Mouse (Mus musculus) stomach, embryonic 14.5 days (tissue): ENCODE results near the gene Tas2r115. TPM values are rescaled to one million over a fixed set of nuclear protein-coding genes. Genes with fewer than 3 reads are reported as not detected.
"Not testable (repeated sequence)": the region's sequence is repeated elsewhere in the genome, so short reads cannot be mapped to it uniquely, and the experiment has no call there.

Experiments
- ATAC-seq: fragments of 200-750 bp; cut with Nextera tagmentation; 2 replicates; pipeline ENCODE4 v1.8.0; 2017; ENCODE audit warnings: low read depth, moderate TSS enrichment; ENCODE audit not compliant: insufficient number of reproducible peaks, insufficient read depth, low FRiP score
- H3K27ac ChIP-seq: fragments of 300-500 bp; sonication (generic); 2 replicates; pipeline ENCODE4 v1.5.1; 2014; ENCODE audit warnings: mild to moderate bottlenecking, low read length, moderate library complexity, mixed read lengths
- H3K27me3 ChIP-seq: fragments of 300-500 bp; sonication (generic); 2 replicates; pipeline ENCODE4 v1.6.1; 2014; ENCODE audit warnings: low read length, control low read depth, mixed read lengths; ENCODE audit not compliant: control insufficient read depth, insufficient read depth
- H3K36me3 ChIP-seq: fragments of 300-500 bp; sonication (generic); 2 replicates; pipeline ENCODE4 v1.6.1; 2014; ENCODE audit warnings: mild to moderate bottlenecking, control low read depth, low read length, moderate library complexity, mixed read lengths; ENCODE audit not compliant: control insufficient read depth, insufficient read depth
- H3K4me1 ChIP-seq: fragments of 300-500 bp; sonication (generic); 2 replicates; pipeline ENCODE4 v1.6.1; 2014; ENCODE audit warnings: low read length, control low read depth, mixed read lengths; ENCODE audit not compliant: control insufficient read depth, insufficient read depth
- H3K4me2 ChIP-seq: fragments of 300-500 bp; sonication (generic); replicated peaks from 2 replicates; pipeline ENCODE4 v1.6.1; 2014; ENCODE audit warnings: low read depth, low read length, control low read depth
- H3K4me3 ChIP-seq: fragments of 300-500 bp; sonication (generic); 2 replicates; pipeline ENCODE4 v1.5.1; 2014; ENCODE audit warnings: low read depth, low read length, control low read depth
- H3K9ac ChIP-seq: fragments of 300-500 bp; sonication (generic); replicated peaks from 2 replicates; pipeline ENCODE4 v1.6.1; 2014; ENCODE audit warnings: low read depth, mild to moderate bottlenecking, control low read depth, low read length, moderate library complexity, mixed read lengths
- H3K9me3 ChIP-seq: fragments of 300-500 bp; sonication (generic); 2 replicates; pipeline ENCODE4 v1.6.1; 2016; ENCODE audit warnings: low read depth, low read length, control low read depth; ENCODE audit not compliant: control insufficient read depth
- WGBS: fragments of 180-500 bp; shearing (Covaris S2); extraction: QIAGEN DNeasy Blood & Tissue Kit; methylation state at CpG from one replicate; pipeline ENCODE4 v1.1.7; 2014; 5-methylcytosine and 5-hydroxymethylcytosine counted together
- polyA plus RNA-seq: library from polyadenylated mRNA; unstranded; fragments of >200 nt; fragmentation: Nextera tagmentation; extraction: Ambion mirVana; gene quantifications from 2 replicates; pipeline ENCODE4 v1.2.1, GENCODE M21; 2014

The Tas2r115 gene
- polyA plus RNA-seq = not detected in 2 replicates

GRCm38 (mm10) chr6:132737935-132738334 is at the start of gene Tas2r115:
Gene Tas2r115 (minus strand): TSS chr6:132738035.
- 72% methylated on average over 2 of the region's 2 CpGs for WGBS
- Histone ChIP-seq H3K9ac (no peak within 1 kb of the TSS), H3K36me3 (no peaks in the 10 kb centered on the region), H3K4me2 (no peak within 1 kb of the TSS), H3K4me1 (no peaks in the 10 kb centered on the region), H3K4me3 (no peak within 1 kb of the TSS), H3K9me3 (no peaks in the 10 kb centered on the region), H3K27ac (no peak within 1 kb of the TSS), H3K27me3 (no peaks in the 10 kb centered on the region)
- ATAC-seq = no peak

- Histone ChIP-seq H3K4me1 (no peaks in the 10 kb centered on the region), H3K9ac (no peak within 1 kb of the TSS), H3K4me2 (no peak within 1 kb of the TSS), H3K4me3 (no peak within 1 kb of the TSS), H3K27me3 (no peaks in the 10 kb centered on the region), H3K27ac (no peak within 1 kb of the TSS), H3K36me3 (no peaks in the 10 kb centered on the region), H3K9me3 (no peaks in the 10 kb centered on the region)
- ATAC-seq = no peak
Measured at GRCm38 (mm10) chr6:132778062-132778461, 40.2 kb upstream of the Tas2r115 start, which contains the start of gene Tas2r136. Gene Tas2r136 (minus strand): TSS chr6:132778162.

GRCm38 (mm10) chr6:132761831-132762230 is 24.0 kb upstream of the Tas2r115 start, which contains the start of gene Tas2r102:
Gene Tas2r102 (plus strand): TSS chr6:132762131.
- no peaks in the 10 kb centered on the region for H3K36me3 ChIP-seq
- H3K4me3 ChIP-seq = no peak within 1 kb of the TSS
- H3K4me2 ChIP-seq = no peak within 1 kb of the TSS
- no peaks in the 10 kb centered on the region for H3K4me1 ChIP-seq
- no peak for ATAC-seq
- WGBS = 95% methylated on average over 2 of the region's 2 CpGs
- H3K27me3 ChIP-seq = no peaks in the 10 kb centered on the region
- no peaks in the 10 kb centered on the region for H3K9me3 ChIP-seq
- no peak within 1 kb of the TSS for H3K27ac ChIP-seq
- H3K9ac ChIP-seq = no peak within 1 kb of the TSS

GRCm38 (mm10) chr6:132754430-132754829 is 16.6 kb upstream of the Tas2r115 start, which contains the start of gene Tas2r124:
Gene Tas2r124 (plus strand): TSS chr6:132754730.
- Histone ChIP-seq H3K4me3 (no peak within 1 kb of the TSS), H3K27ac (no peak within 1 kb of the TSS), H3K9me3 (no peaks in the 10 kb centered on the region), H3K9ac (no peak within 1 kb of the TSS), H3K4me1 (no peaks in the 10 kb centered on the region), H3K36me3 (no peaks in the 10 kb centered on the region), H3K4me2 (no peak within 1 kb of the TSS), H3K27me3 (no peaks in the 10 kb centered on the region)
- WGBS = 85% methylated on average over 1 of the region's 1 CpGs
- ATAC-seq = no peak

- Histone ChIP-seq H3K9ac (no peak overlapping the region), H3K4me3 (no peak overlapping the region)
- ATAC-seq = no peak
Measured at GRCm38 (mm10) chr6:132750206-132750605, 12.4 kb upstream of the Tas2r115 start.

GRCm38 (mm10) chr6:132711828-132712227 is 26.0 kb downstream of the Tas2r115 start, which contains the start of gene Tas2r122:
Gene Tas2r122 (minus strand): TSS chr6:132711928.
- WGBS = 84% methylated on average over 3 of the region's 3 CpGs
- Histone ChIP-seq H3K4me2 (no peak within 1 kb of the TSS), H3K4me3 (no peak within 1 kb of the TSS), H3K27me3 (no peaks in the 10 kb centered on the region), H3K9me3 (no peaks in the 10 kb centered on the region), H3K4me1 (no peaks in the 10 kb centered on the region), H3K9ac (no peak within 1 kb of the TSS), H3K36me3 (no peaks in the 10 kb centered on the region), H3K27ac (no peak within 1 kb of the TSS)
- no peak for ATAC-seq

More at GRCm38 (mm10) chr6:132750206-132750605, 12.4 kb upstream of the Tas2r115 start:
- H3K4me2 ChIP-seq = no peak overlapping the region
- H3K27me3 ChIP-seq = no peaks in the 10 kb centered on the region
- H3K9me3 ChIP-seq = no peaks in the 10 kb centered on the region
- H3K36me3 ChIP-seq = no peaks in the 10 kb centered on the region
- H3K27ac ChIP-seq = no peak overlapping the region
- 76% methylated on average over 2 of the region's 2 CpGs for WGBS
- H3K4me1 ChIP-seq = no peaks in the 10 kb centered on the region

- H3K4me2 ChIP-seq = no peak within 1 kb of the TSS
- no peaks in the 10 kb centered on the region for H3K27me3 ChIP-seq
- H3K4me1 ChIP-seq = no peaks in the 10 kb centered on the region
- no peak within 1 kb of the TSS for H3K27ac ChIP-seq
- ATAC-seq = no peak
- no peaks in the 10 kb centered on the region for H3K36me3 ChIP-seq
- H3K9me3 ChIP-seq = no peaks in the 10 kb centered on the region
- H3K9ac ChIP-seq = no peak within 1 kb of the TSS
- WGBS = 84% methylated on average over 1 of the region's 1 CpGs
- no peak within 1 kb of the TSS for H3K4me3 ChIP-seq
Measured at GRCm38 (mm10) chr6:132700907-132701306, 36.9 kb downstream of the Tas2r115 start, which contains the start of gene Tas2r121. Gene Tas2r121 (minus strand): TSS chr6:132701007.

- H3K4me3 ChIP-seq, ATAC-seq: not testable (repeated sequence)
- WGBS = 79% methylated on average over 7 of the region's 7 CpGs
Measured at GRCm38 (mm10) chr6:132691596-132691995, 46.2 kb downstream of the Tas2r115 start.

More at GRCm38 (mm10) chr6:132691596-132691995, 46.2 kb downstream of the Tas2r115 start:
- H3K9ac ChIP-seq, H3K4me2 ChIP-seq, H3K9me3 ChIP-seq, H3K36me3 ChIP-seq, H3K27ac ChIP-seq, H3K4me1 ChIP-seq, H3K27me3 ChIP-seq: not testable (repeated sequence)
